Mouse (Mus musculus) thymus, adult 18-20 months (tissue): ENCODE data around the gene Ankrd13d.

Experiments
- DNase-seq, 2 experiments: peaks; one replicate each; pipeline ENCODE4 v3.0.0; 2022; ENCODE audit warnings: mixed read lengths in 2 of 2

The Ankrd13d gene

GRCm38 (mm10) chr19:4300852-4301734 lies 18.2 kb upstream of the Ankrd13d start:
- peak in 1 of 2 experiments; percentile 31 for DNase-seq

- peak; percentile 75 to 88 for DNase-seq
Observed at GRCm38 (mm10) chr19:4300271-4300704, 17.4 kb upstream of the Ankrd13d start.

- DNase-seq = peak in 1 of 2 experiments; percentile 62
Observed at GRCm38 (mm10) chr19:4299574-4300270, 16.8 kb upstream of the Ankrd13d start.

GRCm38 (mm10) chr19:4299126-4299525 lies 16.2 kb upstream of the Ankrd13d start:
- DNase-seq = no peak

DNA sequence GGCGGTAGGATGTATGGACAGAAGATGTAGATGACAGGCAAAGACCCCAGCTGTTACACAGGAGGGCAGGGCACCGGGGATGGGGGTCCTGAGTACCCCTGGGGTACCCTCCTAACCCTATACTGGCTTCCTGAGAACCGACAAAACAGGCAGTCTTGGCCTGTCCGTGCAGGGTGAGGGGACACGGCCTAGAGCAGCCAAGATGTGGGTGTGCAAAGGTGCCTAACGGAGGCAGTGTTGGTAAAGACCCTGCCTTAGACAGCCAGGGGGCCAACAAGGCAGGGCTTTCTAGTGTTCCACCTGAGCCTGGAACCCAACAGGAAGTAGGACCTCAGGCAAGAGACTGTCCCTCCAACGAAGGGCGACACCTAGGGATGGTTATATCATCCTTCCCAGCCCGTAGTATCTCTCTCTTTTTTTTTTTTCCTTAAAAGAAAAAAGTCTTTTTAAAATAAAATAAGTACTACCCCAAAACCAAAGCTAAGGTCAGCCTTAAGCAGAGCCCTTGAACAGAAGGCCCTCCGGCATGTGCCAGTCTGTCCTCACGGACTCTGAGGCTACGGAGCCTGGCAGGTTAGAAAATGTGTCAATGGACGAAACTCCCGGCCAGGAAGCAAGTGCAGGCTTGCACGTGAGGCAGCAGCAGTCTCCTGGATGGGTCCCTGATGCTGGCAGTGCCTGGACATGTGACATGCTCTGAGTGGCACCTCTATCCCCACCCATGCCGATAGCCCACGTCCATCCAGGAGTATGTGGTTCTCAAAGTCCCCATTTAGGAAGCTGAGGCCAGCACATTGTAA lies 15.6 kb upstream of the Ankrd13d start:
- DNase-seq = peak in 1 of 2 experiments; percentile 20

GRCm38 (mm10) chr19:4297851-4298250 lies 14.9 kb upstream of the Ankrd13d start:
- peak in 1 of 2 experiments; percentile 34 for DNase-seq

DNA sequence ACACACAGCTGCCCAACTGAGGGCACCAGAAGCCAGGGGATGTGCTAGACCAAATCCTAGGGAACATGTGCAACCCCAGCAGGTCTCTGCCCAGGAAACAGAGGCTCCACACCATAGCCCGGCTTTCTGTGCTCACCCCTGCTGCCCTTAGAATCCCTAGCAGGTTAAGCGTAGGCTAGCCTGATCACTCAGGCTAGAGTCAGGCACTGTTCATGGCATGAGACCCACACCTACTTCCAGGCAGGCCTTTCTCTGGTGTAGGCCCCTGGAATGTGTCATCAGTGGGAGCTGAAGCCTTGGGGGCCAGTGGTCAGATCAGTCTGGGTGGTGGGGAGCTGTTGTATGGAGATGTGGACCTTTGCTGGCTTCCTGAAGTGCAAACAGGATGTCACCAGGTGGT lies 13.7 kb upstream of the Ankrd13d start:
- DNase-seq = peak in 1 of 2 experiments; percentile 23

DNA sequence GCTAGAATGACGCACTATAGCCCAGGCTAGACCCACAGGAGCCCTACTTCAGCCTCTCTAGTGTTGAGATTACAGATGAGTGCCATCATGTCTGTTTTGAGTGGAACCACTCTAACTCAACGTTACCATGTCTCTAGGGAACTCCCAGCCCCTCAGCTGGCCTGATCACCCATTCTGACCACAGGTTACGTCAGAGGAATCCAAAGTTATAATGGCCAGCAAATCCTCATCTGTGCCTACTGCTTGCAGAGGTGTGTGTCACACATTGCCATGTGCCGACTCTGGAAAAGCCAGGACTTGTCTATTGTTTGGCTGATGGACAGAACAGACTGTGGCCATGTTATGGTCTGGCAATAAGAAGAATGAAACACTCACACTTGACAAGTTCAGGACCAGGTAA lies 12.5 kb upstream of the Ankrd13d start:
- DNase-seq = no peak

DNA sequence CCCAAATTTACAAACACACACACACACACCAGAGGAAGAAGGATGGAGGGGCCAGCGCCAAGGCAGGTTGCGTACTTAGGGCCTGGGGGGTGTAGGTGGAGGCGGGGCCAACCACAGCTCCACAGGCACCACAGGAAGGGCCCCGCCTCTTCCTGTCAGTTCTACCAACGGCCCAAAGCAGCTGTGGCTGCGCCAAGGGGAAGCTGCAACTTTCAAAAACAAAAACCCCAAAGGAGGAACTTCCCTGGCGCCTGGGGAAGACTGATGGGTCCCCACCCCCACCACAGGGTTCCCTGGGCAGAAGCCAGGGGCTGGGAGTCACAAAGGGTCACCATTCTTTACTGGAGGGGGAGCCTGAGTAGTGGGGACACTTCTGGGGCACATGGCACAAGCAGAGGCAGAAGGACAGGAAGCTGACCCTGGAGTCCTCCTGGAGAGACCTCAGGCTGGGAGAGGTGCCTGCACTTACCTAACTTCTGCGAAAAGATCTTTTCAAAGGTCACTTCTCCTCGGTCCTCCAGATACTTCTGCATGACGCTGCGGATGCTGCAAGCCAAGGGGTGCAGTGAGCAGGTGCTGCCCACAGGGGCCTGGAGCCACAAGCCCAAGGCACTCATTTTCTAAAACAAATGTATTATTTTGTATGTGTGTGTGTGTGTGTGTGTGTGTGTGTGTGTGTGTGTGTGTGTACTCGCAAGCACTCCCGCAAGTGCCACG lies 11.6 kb upstream of the Ankrd13d start:
- DNase-seq = peak; percentile 87 to 92

- DNase-seq = peak in 1 of 2 experiments; percentile 15
Observed at GRCm38 (mm10) chr19:4291161-4291560, 8.2 kb upstream of the Ankrd13d start.

DNA sequence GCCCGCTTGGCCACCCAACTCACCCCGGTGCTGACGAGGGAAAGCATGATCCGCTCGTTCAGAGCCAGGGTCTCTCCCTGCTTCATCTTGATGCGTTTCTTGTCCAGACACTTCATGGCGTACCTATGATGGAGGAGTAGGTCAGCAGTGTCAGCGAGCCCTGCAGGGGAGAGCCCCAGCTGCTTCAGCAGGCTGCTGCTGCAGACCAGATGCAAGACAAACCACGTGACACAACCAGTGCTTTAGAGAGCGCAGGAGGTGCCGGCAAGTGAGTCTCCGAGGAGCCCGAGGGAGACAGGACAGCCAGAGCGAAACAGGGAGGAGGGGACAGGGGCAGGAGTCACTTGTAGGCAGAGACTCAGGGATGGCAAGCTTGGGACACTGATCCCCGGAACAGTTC lies 7.8 kb upstream of the Ankrd13d start:
- DNase-seq = peak in 1 of 2 experiments; percentile 14

DNA sequence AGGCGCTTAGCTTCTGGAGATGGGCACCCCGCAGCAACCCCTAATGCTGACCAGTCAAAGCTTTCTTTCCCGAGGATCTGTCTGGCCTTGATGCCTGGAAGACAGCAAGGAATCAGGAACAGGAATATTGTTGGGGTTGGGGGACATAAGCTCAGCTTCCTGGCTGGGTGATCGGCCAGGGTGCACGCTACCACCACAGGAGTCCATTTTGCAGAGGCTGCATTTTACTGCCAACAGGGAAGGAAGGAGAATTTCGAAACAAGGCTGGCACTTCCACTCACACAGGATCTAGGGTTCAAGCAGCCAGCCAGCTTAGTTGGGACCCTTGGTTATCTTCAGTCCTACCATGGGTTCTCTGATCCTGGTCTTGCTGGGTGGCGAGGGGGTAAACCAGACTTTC lies 716 bp upstream of the Ankrd13d start:
- no peak for DNase-seq

DNA sequence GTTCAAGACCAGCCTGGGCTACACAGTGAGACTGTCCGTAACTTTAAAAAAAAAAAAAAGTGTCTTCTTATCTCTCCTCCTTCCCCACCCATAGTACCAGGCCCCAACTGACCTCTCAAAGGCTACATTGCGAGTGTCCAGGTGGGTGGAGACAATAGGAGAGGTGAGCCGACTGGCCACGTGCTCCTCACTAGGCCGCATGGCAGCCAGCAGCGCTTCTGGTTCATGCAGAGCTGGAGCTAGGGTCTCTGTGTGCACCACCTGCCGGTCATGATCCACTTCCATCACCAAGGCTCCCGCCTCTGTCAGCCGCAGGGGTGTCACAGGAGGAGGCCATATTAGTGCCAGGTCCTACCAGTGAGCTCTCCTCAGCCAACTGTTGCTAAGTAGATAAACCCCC lies 2.5 kb downstream of the Ankrd13d start:
- DNase-seq = no peak

DNA sequence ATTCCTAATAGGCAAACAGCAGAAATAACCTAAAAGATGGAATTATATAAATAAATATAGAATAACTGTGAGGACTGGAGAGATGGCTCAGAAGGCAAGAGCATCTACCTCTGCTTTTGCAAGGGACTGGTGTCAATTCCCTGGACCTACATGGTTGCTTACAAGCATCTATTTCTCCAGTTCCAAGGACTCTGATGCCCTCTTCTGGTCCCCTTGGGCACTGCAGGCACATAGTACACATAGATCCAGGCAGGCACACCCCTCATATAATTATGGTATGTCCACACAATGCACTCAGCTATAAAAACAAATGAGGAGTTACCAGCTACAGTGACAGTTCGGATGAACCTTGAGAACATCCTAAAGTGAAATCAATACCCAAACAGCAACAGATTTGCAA lies 3.5 kb downstream of the Ankrd13d start:
- DNase-seq = no peak

- DNase-seq = no peak
Observed at GRCm38 (mm10) chr19:4270972-4271371, 12.0 kb downstream of the Ankrd13d start.

DNA sequence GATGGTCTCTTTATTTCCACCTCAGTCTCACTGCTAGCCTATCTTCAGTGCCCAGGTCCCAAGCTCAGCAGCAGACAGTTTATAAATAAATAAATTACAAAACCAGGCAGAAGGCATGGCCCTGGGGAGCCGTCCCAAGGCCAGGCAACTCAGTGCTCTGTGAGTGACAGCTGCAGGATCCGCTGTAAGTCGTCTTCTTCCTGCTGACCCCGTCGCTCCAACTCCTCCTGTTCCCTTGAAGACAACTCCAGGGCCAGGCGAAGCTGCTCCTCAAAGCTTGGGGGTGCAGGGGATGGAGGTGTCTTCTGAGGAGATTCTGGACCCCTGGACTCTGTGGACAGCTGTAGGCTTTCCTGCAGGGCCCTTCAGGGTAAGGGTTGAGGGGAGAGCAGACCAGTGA lies 12.8 kb downstream of the Ankrd13d start:
- DNase-seq = no peak

- DNase-seq = peak in 1 of 2 experiments; percentile 54
Observed at GRCm38 (mm10) chr19:4268566-4269361, 14.2 kb downstream of the Ankrd13d start, which contains the start of gene Ssh3. Gene Ssh3 (minus strand): TSS chr19:4269180.

DNA sequence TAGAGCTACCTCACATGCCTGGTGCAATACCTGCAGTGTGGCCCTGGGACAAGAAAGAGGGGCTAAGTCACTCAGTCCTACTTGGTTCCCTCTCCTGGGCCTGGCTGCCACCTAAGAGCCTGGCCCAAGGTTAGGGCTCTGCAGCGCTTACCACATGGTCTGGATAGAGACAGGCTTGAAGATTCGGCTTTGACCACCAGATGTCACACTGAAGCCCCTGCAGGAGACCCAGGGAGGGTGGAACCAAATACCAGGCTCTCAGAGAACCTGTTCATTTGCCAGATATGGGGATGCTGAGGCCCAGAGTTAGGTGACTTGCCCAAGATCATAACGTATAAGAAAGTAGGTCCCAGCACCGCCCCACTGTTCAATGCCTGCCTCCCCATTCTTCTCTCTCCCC lies 17.0 kb downstream of the Ankrd13d start:
- no peak for DNase-seq

- DNase-seq = no peak
Observed at GRCm38 (mm10) chr19:4264171-4264780, 18.7 kb downstream of the Ankrd13d start.

- no peak for DNase-seq
Observed at GRCm38 (mm10) chr19:4263702-4264101, 19.2 kb downstream of the Ankrd13d start.

DNA sequence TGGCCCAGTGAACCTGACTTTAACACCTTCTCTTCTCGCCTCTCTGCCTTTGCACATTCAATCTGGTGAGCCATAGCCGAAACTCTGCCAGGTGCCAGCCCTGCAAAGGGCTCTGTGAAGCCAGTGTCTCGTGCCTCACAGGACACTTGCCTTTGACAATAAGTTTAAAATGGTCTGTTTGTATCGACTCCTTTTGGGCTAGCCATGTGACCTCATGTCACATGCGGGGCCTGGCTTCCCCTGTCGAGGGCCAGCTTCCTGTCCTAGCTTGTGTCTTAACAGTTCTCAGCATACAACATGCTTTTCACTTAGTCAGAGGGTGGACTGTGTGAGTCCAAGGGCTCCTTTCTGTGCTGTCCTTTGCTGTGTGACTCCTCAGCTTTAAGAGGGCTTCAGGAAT lies 20.2 kb downstream of the Ankrd13d start:
- no peak for DNase-seq
